Mouse (Mus musculus): ENCODE results near the gene Apc2. TPM values are rescaled to one million over a fixed set of nuclear protein-coding genes. Genes with fewer than 3 reads are reported as not detected.
A peak's percentile ranks its signal among the peaks of the same experiment; 100 is the strongest.
"Not testable (repeated sequence)": the region's sequence is repeated elsewhere in the genome, so short reads cannot be mapped to it uniquely, and the experiment has no call there.

Gene Apc2
- 0.59 and 1.3 TPM in 2 replicates for polyA plus RNA-seq (2015; fragmentation: Nextera tagmentation; extraction: Ambion mirVana)

- Histone ChIP-seq H3K4me2 (peak within 1 kb of the TSS; percentile 63), H3K4me3 (peak within 1 kb of the TSS; percentile 34), H3K36me3 (peaks cover 14% of the 10 kb centered on the region), H3K27ac (no peak within 1 kb of the TSS), H3K9ac (peak within 1 kb of the TSS; percentile 30), H3K4me1 (peaks cover 27% of the 10 kb centered on the region), H3K27me3 (peaks cover 45% of the 10 kb centered on the region), H3K9me3 (no peaks in the 10 kb centered on the region)
- peak; percentile 15; the same call in 1 of the 2 replicates for ATAC-seq (ENCODE audit: borderline replicate concordance, extremely low read depth, low FRiP score, low TSS enrichment)
- under 1% methylated on average over 26 of the region's 26 CpGs for WGBS
These were observed at the start of gene Apc2 for GRCm38 (mm10) chr10:80295618-80296425. TSS of gene Apc2 (plus strand) at chr10:80295977.

GRCm38 (mm10) chr10:80247849-80248248, 47.9 kb upstream of the Apc2 start:
- H3K27ac ChIP-seq, result no peak overlapping the region
- peaks cover 21% of the 10 kb centered on the region for H3K4me1 ChIP-seq
- H3K4me3 ChIP-seq, result no peak overlapping the region
- no peak overlapping the region for H3K4me2 ChIP-seq
- ATAC-seq (ENCODE audit: borderline replicate concordance, extremely low read depth, low FRiP score, low TSS enrichment), result no peak
- WGBS, result 47% methylated on average over 6 of the region's 6 CpGs
- no peaks in the 10 kb centered on the region for H3K27me3 ChIP-seq
- no peak overlapping the region for H3K9ac ChIP-seq
- no peaks in the 10 kb centered on the region for H3K9me3 ChIP-seq
- H3K36me3 ChIP-seq, result peaks cover 24% of the 10 kb centered on the region

GRCm38 (mm10) chr10:80248437-80248836, 47.3 kb upstream of the Apc2 start:
- H3K4me3 ChIP-seq, result peak overlapping the region; percentile 69
- not testable (repeated sequence) for H3K27me3 ChIP-seq; ATAC-seq (ENCODE audit: borderline replicate concordance, extremely low read depth, low FRiP score, low TSS enrichment); H3K9ac ChIP-seq; H3K9me3 ChIP-seq; H3K27ac ChIP-seq
- WGBS, result 29% methylated on average over 3 of the region's 3 CpGs
- H3K36me3 ChIP-seq, result peaks cover 21% of the 10 kb centered on the region
- H3K4me1 ChIP-seq, result peaks cover 21% of the 10 kb centered on the region
- peak overlapping the region; percentile 69 for H3K4me2 ChIP-seq

- H3K27me3 ChIP-seq, result no peaks in the 10 kb centered on the region
- no peaks in the 10 kb centered on the region for H3K9me3 ChIP-seq
- peak within 1 kb of the TSS; percentile 69 for H3K4me3 ChIP-seq
- H3K36me3 ChIP-seq, result peaks cover 21% of the 10 kb centered on the region
- under 1% methylated on average over 53 of the region's 53 CpGs for WGBS
- peak within 1 kb of the TSS; percentile 88 for H3K27ac ChIP-seq
- peak; percentile 85 for ATAC-seq (ENCODE audit: borderline replicate concordance, extremely low read depth, low FRiP score, low TSS enrichment)
- H3K4me2 ChIP-seq, result peak within 1 kb of the TSS; percentile 69
- H3K9ac ChIP-seq, result peak within 1 kb of the TSS; percentile 79
- peaks cover 21% of the 10 kb centered on the region for H3K4me1 ChIP-seq
These were observed 46.7 kb upstream of the Apc2 start, which contains the start of gene Ndufs7 for GRCm38 (mm10) chr10:80248971-80249640. TSS of gene Ndufs7 (plus strand) at chr10:80249121.

- 27% methylated on average over 2 of the region's 2 CpGs for WGBS
- Histone ChIP-seq H3K9me3 (no peaks in the 10 kb centered on the region), H3K4me2 (peak overlapping the region; percentile 69), H3K4me3 (peak overlapping the region; percentile 69), H3K27me3 (no peaks in the 10 kb centered on the region), H3K36me3 (peaks cover 24% of the 10 kb centered on the region), H3K27ac (peak overlapping the region; percentile 88; the same call in 1 of the 2 replicates), H3K9ac (peak overlapping the region; percentile 79), H3K4me1 (peaks cover 21% of the 10 kb centered on the region)
- no peak for ATAC-seq (ENCODE audit: borderline replicate concordance, extremely low read depth, low FRiP score, low TSS enrichment)
These were observed 45.7 kb upstream of the Apc2 start for GRCm38 (mm10) chr10:80250059-80250458.

DNA sequence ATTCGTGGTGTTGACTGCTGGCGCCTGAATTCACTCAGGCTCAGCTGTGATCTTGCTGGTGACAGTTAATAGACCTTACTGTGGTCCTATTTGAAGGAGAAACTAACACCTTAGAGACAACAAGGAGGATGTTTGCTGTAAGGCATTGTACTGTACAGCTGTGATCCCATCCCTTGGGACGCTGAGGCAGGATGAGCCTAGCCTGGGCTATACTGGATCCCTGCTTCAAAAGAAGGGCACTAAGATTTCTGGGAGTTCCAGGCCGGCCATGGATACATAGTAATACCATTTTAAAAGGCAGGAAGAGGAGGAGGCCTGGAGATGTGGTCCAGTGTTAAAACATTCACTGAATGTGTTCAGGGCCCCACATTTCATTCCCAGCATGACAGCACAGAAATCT, 45.2 kb upstream of the Apc2 start:
- Histone ChIP-seq H3K4me3 (no peak overlapping the region), H3K4me2 (peak overlapping the region; percentile 69), H3K27me3 (no peaks in the 10 kb centered on the region), H3K27ac (no peak overlapping the region), H3K9ac (no peak overlapping the region), H3K9me3 (no peaks in the 10 kb centered on the region), H3K4me1 (peaks cover 16% of the 10 kb centered on the region), H3K36me3 (peaks cover 28% of the 10 kb centered on the region)
- no peak for ATAC-seq (ENCODE audit: borderline replicate concordance, extremely low read depth, low FRiP score, low TSS enrichment)
- WGBS, result 84% methylated on average over 4 of the region's 4 CpGs

DNA sequence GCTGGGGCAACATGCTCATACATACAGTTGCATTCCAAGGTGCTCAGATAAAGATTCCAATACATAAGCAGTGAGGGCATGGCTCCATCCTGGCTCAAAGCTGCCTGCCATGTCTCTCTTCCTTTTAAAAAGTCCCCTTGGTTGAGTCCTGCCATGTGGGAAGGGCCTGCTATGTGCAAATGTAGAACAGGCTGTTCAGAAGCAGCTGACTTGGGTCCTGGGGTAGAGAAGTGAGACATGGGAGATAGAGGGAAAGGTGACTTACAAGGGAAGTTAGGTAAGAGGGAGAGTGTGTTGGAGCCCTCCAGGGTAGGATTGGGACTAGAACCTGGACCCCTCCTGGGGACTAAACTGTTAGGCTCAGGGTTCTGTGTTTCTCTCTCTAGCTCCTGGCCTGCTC, 43.8 kb upstream of the Apc2 start:
- H3K9ac ChIP-seq, result no peak overlapping the region
- H3K4me1 ChIP-seq, result peaks cover 16% of the 10 kb centered on the region
- peaks cover 42% of the 10 kb centered on the region for H3K36me3 ChIP-seq
- H3K27me3 ChIP-seq, result no peaks in the 10 kb centered on the region
- no peak overlapping the region for H3K4me2 ChIP-seq
- ATAC-seq (ENCODE audit: borderline replicate concordance, extremely low read depth, low FRiP score, low TSS enrichment), result no peak
- no peak overlapping the region for H3K27ac ChIP-seq
- no peak overlapping the region for H3K4me3 ChIP-seq
- H3K9me3 ChIP-seq, result no peaks in the 10 kb centered on the region

GRCm38 (mm10) chr10:80252493-80253274, 43.1 kb upstream of the Apc2 start:
- Histone ChIP-seq H3K27me3 (no peaks in the 10 kb centered on the region), H3K4me2 (no peak overlapping the region), H3K9ac (no peak overlapping the region), H3K9me3 (no peaks in the 10 kb centered on the region), H3K36me3 (peaks cover 47% of the 10 kb centered on the region), H3K4me1 (peaks cover 16% of the 10 kb centered on the region), H3K27ac (no peak overlapping the region), H3K4me3 (no peak overlapping the region)
- WGBS, result 87% methylated on average over 11 of the region's 11 CpGs
- no peak for ATAC-seq (ENCODE audit: borderline replicate concordance, extremely low read depth, low FRiP score, low TSS enrichment)

DNA sequence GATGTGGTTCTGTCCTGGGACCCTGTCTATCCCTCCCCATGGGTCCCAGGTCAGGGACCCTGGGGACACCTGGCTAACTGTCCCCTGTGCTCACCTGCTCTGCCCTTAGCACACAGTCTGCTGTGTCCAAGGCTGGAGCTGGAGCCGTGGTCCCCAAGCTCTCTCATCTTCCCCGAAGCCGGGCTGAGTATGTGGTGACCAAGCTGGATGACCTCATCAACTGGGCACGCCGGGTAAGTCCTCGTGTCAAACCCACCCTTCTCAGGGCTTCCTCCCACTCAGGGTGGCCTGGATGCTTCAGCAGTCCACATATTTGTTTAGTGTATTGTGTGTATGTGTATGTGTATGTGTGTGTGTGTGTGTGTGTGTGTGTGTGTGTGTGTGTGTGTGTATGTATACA, 42.2 kb upstream of the Apc2 start:
- no peak overlapping the region for H3K27ac ChIP-seq
- H3K9ac ChIP-seq, result no peak overlapping the region
- H3K9me3 ChIP-seq, result no peaks in the 10 kb centered on the region
- no peak overlapping the region for H3K4me3 ChIP-seq
- no peak for ATAC-seq (ENCODE audit: borderline replicate concordance, extremely low read depth, low FRiP score, low TSS enrichment)
- H3K36me3 ChIP-seq, result peaks cover 55% of the 10 kb centered on the region
- peaks cover 9% of the 10 kb centered on the region for H3K4me1 ChIP-seq
- H3K4me2 ChIP-seq, result no peak overlapping the region
- WGBS, result 70% methylated on average over 6 of the region's 6 CpGs
- H3K27me3 ChIP-seq, result no peaks in the 10 kb centered on the region

DNA sequence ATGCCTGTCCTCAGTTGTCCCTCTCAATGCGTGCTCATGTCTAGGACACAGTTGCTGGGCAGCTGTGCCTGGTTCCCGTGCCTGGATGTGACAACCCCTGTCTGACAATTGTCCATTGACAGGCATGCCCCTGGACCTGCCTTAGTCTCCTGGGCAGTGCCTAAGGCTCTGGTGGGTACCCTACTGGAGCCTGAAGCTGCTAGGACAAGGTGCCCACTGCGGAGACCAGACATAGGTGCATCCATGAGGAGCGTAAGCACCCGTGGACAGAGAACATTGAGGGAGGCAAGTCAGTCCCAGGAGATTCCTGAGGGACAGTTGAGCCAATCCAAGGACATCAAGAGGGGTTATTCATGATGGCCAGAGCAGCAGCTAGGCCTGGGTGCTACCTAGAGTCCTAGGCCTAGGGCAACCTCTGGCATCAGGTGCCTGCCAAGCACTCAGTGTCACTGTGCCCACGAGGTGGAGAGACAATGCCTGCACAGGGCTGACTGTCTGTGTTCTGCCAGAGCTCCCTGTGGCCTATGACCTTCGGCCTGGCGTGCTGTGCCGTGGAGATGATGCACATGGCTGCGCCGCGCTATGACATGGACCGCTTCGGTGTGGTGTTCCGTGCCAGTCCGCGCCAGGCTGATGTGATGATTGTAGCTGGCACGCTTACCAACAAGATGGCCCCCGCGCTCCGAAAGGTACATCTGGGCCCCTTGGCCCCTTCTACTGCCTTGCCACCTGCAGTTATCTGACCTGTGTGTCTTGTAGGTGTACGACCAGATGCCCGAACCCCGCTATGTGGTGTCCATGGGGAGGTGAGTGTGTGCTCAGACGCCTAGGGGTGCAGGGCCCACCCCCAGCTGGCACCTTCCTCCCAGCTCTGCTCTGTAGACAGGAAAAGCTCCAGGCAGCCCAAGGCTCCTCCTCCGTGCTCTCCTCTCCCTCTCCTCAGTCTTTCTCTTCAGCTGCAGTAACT, 41.2 kb upstream of the Apc2 start:
- H3K9me3 ChIP-seq, result no peaks in the 10 kb centered on the region
- H3K27ac ChIP-seq, result no peak overlapping the region
- no peak overlapping the region for H3K4me3 ChIP-seq
- no peaks in the 10 kb centered on the region for H3K27me3 ChIP-seq
- ATAC-seq (ENCODE audit: borderline replicate concordance, extremely low read depth, low FRiP score, low TSS enrichment), result no peak
- H3K36me3 ChIP-seq, result peaks cover 59% of the 10 kb centered on the region
- peaks cover 14% of the 10 kb centered on the region for H3K4me1 ChIP-seq
- no peak overlapping the region for H3K9ac ChIP-seq
- WGBS, result 93% methylated on average over 26 of the region's 26 CpGs
- H3K4me2 ChIP-seq, result no peak overlapping the region

Data from lung, embryonic 15.5 days (tissue).